Mouse (Mus musculus) stomach, embryonic 15.5 days (tissue): ENCODE data around the gene Igsf1. TPM values are rescaled to one million over a fixed set of nuclear protein-coding genes. Genes with fewer than 3 reads are reported as not detected.

Experiments
- ATAC-seq: fragments of 200-750 bp; cut with Nextera tagmentation; 2 replicates; pipeline ENCODE4 v1.8.0; 2017; ENCODE audit warnings: low read depth, moderate number of reproducible peaks, moderate TSS enrichment; ENCODE audit not compliant: insufficient read depth, low FRiP score
- H3K27ac ChIP-seq: fragments of 300-500 bp; sonication (generic); 2 replicates; pipeline ENCODE4 v1.5.1; 2015; ENCODE audit warnings: mild to moderate bottlenecking, inconsistent platforms
- H3K27me3 ChIP-seq: fragments of 300-500 bp; sonication (generic); replicated peaks from 2 replicates; pipeline ENCODE4 v1.6.1; 2015; ENCODE audit warnings: inconsistent platforms
- H3K36me3 ChIP-seq: fragments of 300-500 bp; sonication (generic); 2 replicates; pipeline ENCODE4 v1.6.1; 2015; ENCODE audit warnings: inconsistent platforms
- H3K4me1 ChIP-seq: fragments of 300-500 bp; sonication (generic); 2 replicates; pipeline ENCODE4 v1.6.1; 2015; ENCODE audit warnings: inconsistent platforms
- H3K4me2 ChIP-seq: fragments of 300-500 bp; sonication (generic); 2 replicates; pipeline ENCODE4 v1.6.1; 2015; ENCODE audit warnings: mild to moderate bottlenecking, inconsistent platforms
- H3K4me3 ChIP-seq: fragments of 300-500 bp; sonication (generic); replicated peaks from 2 replicates; pipeline ENCODE4 v1.5.1; 2015; ENCODE audit warnings: inconsistent platforms
- H3K9ac ChIP-seq: fragments of 300-500 bp; sonication (generic); 2 replicates; pipeline ENCODE4 v1.6.1; 2015; ENCODE audit warnings: inconsistent platforms
- H3K9me3 ChIP-seq: fragments of 300-500 bp; sonication (generic); 2 replicates; pipeline ENCODE4 v1.6.1; 2016; ENCODE audit warnings: inconsistent platforms
- WGBS: fragments of 180-500 bp; shearing (Covaris S2); methylation state at CpG from one replicate; pipeline ENCODE4 v1.1.7; 2015; 5-methylcytosine and 5-hydroxymethylcytosine counted together
- polyA plus RNA-seq: library from polyadenylated mRNA; unstranded; fragments of >200 nt; fragmentation: Nextera tagmentation; extraction: Ambion mirVana; gene quantifications from 2 replicates; pipeline ENCODE4 v1.2.1, GENCODE M21; 2015

Igsf1 gene
- 4.2 and 4.5 TPM in 2 replicates for polyA plus RNA-seq

DNA sequence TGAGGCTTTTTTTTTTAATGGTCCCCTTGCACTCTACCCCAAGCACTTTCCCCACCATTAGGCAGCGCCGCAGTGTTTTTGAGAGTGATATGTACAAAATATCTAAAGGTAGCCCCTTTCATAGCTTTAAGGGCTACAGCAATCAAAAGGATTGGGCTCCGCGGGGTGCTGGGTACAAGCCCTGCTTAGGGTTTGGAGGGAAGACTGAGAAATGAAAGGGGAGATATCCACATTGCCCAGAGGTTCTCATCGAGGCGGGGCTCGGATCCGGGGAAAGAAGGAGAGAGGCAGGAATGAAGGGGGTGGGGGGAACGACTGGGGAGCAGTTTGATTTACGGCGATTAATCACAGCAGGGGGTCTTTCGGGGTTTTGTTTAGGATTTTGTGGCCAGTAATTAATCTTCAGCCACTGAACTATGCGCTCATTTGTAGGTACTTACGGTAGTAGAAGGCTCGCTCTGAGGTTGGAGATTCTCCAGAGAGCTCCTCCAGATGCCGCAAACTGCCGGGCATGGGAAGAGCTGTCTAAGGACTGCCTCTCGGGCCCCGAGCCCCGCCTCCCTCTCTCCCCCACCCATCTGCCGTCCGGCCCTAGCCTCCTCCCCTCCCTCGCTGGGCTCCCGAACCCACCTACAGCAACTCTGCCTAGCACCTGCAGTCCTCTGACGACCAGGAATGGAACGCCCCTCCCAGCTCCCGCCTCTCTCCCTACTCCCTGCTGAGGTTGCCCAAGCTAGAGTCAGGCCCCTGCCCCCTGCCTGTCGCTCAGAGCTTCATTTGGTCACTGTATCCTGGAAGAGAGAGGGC, at the start of gene Igsf1:
Gene Igsf1, minus strand, starts transcription at position 537 of the 807 bp plus-strand sequence.
- peak within 1 kb of the TSS; percentile 54 for H3K4me2 ChIP-seq
- H3K4me1 ChIP-seq, result no peaks in the 10 kb centered on the region
- peak; percentile 88 for ATAC-seq
- no peaks in the 10 kb centered on the region for H3K27me3 ChIP-seq
- H3K36me3 ChIP-seq, result no peaks in the 10 kb centered on the region
- H3K4me3 ChIP-seq, result peak within 1 kb of the TSS; percentile 36
- H3K9me3 ChIP-seq, result no peaks in the 10 kb centered on the region
- 22% methylated on average over 25 of the region's 28 CpGs for WGBS
- no peak within 1 kb of the TSS for H3K9ac ChIP-seq
- H3K27ac ChIP-seq, result no peak within 1 kb of the TSS

DNA sequence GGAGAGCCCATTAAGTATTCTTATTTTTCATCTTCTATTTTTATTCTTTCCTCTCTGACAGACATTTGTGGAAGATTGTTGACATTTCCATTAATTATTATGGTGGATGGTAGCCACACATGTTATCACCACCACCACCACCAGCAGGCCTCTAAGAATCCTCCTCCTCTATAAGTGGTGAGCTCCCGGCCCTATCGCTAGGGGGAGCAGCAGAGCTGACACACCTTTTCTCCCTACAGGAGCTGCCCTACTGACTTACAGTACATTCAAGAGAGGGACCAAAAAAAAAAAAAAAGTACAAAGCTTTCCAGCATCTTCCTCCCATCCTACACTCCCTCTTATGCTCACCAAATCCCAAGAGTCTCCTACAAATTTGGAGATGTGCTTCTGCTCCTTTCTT, 26.7 kb downstream of the Igsf1 start:
- Histone ChIP-seq H3K27me3 (no peaks in the 10 kb centered on the region), H3K9ac (no peak overlapping the region), H3K36me3 (no peaks in the 10 kb centered on the region), H3K9me3 (no peaks in the 10 kb centered on the region), H3K4me3 (no peak overlapping the region), H3K27ac (no peak overlapping the region), H3K4me2 (no peak overlapping the region), H3K4me1 (no peaks in the 10 kb centered on the region)
- no peak for ATAC-seq
- WGBS, result 23% methylated on average over 2 of the region's 2 CpGs

DNA sequence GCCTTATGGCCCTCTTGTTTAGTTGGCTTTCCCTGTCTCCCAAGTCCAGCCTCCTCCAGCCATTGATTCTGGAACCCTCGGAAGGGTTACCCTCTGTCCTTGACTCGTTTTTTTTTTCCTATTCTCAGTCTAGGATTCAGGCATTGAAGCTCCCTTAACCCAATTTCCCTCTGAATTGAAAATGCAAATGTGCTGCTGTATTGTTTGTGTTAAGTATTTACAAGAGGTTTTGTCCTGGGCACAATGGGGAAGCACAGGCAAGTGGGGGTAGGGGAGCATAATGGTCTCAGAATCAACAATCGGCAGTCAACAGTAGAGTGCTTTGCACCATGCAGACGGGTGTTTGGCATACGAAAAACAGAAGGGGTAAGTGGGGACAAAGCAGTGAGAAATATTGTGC, 52.4 kb downstream of the Igsf1 start:
- WGBS, result 52% methylated on average over 5 of the region's 5 CpGs
- no peaks in the 10 kb centered on the region for H3K27me3 ChIP-seq
- H3K27ac ChIP-seq, result no peak overlapping the region
- ATAC-seq, result no peak
- no peak overlapping the region for H3K4me2 ChIP-seq
- H3K9me3 ChIP-seq, result no peaks in the 10 kb centered on the region
- H3K4me1 ChIP-seq, result no peaks in the 10 kb centered on the region
- no peaks in the 10 kb centered on the region for H3K36me3 ChIP-seq
- H3K4me3 ChIP-seq, result no peak overlapping the region
- H3K9ac ChIP-seq, result no peak overlapping the region

DNA sequence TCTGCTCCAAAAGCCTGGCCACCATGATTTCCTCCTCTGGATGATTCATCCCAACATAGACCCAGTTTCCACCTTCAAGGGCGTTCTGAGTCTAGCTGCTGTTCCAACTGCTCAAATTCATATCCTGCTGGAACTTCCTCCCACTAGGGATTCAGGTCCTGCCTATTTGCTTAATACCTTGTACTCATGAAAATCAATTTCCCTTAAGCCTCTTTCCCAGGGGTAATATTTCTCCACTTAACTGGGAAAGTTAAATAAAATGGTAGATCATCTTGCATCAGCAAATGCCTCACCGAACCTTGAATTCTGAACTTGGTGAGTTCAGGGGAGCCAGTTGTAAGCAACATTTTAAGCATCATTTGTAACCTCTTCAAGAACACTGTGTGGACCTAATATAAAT, 62.6 kb downstream of the Igsf1 start, which contains the start of gene Olfr1321:
Gene Olfr1321, minus strand, starts transcription at position 101 of the 400 bp plus-strand sequence.
- no peak for ATAC-seq
- H3K4me3 ChIP-seq, result no peak within 1 kb of the TSS
- no peaks in the 10 kb centered on the region for H3K4me1 ChIP-seq
- H3K9me3 ChIP-seq, result no peaks in the 10 kb centered on the region
- H3K9ac ChIP-seq, result no peak within 1 kb of the TSS
- 74% methylated on average over 2 of the region's 2 CpGs for WGBS
- H3K27ac ChIP-seq, result no peak within 1 kb of the TSS
- H3K27me3 ChIP-seq, result no peaks in the 10 kb centered on the region
- H3K4me2 ChIP-seq, result no peak within 1 kb of the TSS
- H3K36me3 ChIP-seq, result no peaks in the 10 kb centered on the region

Other genes starting within 250 kb of the Igsf1 start
- not detected in 2 replicates for gene Olfr1320, start 125.4 kb downstream of the Igsf1 start, polyA plus RNA-seq
- not detected in 2 replicates for gene Olfr1321, start 62.7 kb downstream of the Igsf1 start, polyA plus RNA-seq
- not detected in 2 replicates for gene Olfr1322, start 93.7 kb upstream of the Igsf1 start, polyA plus RNA-seq
- not detected in 2 replicates for gene Olfr1323, start 221.6 kb upstream of the Igsf1 start, polyA plus RNA-seq